Mouse (Mus musculus) forebrain, embryonic 16.5 days (tissue): Measurements from ENCODE around the gene Metrn. TPM values are rescaled to one million over a fixed set of nuclear protein-coding genes. Genes with fewer than 3 reads are reported as not detected.

Experiments used
- ATAC-seq: fragments of 200-750 bp; cut with Nextera tagmentation; 2 replicates; pipeline ENCODE4 v1.8.0; 2017; ENCODE audit warnings: mild to moderate bottlenecking, moderate library complexity
- H3K27ac ChIP-seq: fragments of 300-500 bp; sonication (generic); 2 replicates; pipeline ENCODE4 v1.5.1; 2014; ENCODE audit warnings: low read length, control low read depth
- H3K27me3 ChIP-seq: fragments of 300-500 bp; sonication (generic); replicated peaks from 2 replicates; pipeline ENCODE4 v1.6.1; 2014; ENCODE audit warnings: low read length; ENCODE audit not compliant: control insufficient read depth, insufficient read depth
- H3K36me3 ChIP-seq: fragments of 300-500 bp; sonication (generic); 2 replicates; pipeline ENCODE4 v1.6.1; 2014; ENCODE audit not compliant: control insufficient read depth, insufficient read depth
- H3K4me1 ChIP-seq: fragments of 300-500 bp; sonication (generic); replicated peaks from 2 replicates; pipeline ENCODE4 v1.6.1; 2014; ENCODE audit warnings: low read length; ENCODE audit not compliant: control insufficient read depth, insufficient read depth
- H3K4me2 ChIP-seq: fragments of 300-500 bp; sonication (generic); 2 replicates; pipeline ENCODE4 v1.6.1; 2014; ENCODE audit warnings: mild to moderate bottlenecking, low read length, control low read depth
- H3K4me3 ChIP-seq: fragments of 300-500 bp; sonication (generic); replicated peaks from 2 replicates; pipeline ENCODE4 v1.5.1; 2014; ENCODE audit warnings: mild to moderate bottlenecking, low read length, control low read depth
- H3K9ac ChIP-seq: fragments of 300-500 bp; sonication (generic); replicated peaks from 2 replicates; pipeline ENCODE4 v1.6.1; 2014; ENCODE audit warnings: low read depth, low read length, control low read depth
- H3K9me3 ChIP-seq: fragments of 300-500 bp; sonication (generic); 2 replicates; pipeline ENCODE4 v1.6.1; 2016; ENCODE audit warnings: low read length; ENCODE audit not compliant: control insufficient read depth
- WGBS: fragments of 180-500 bp; shearing (Covaris S2); extraction: QIAGEN DNeasy Blood & Tissue Kit; methylation state at CpG from one replicate; pipeline ENCODE4 v1.1.7; 2014; 5-methylcytosine and 5-hydroxymethylcytosine counted together
- polyA plus RNA-seq: library from polyadenylated mRNA; unstranded; fragments of >200 nt; fragmentation: Nextera tagmentation; extraction: Ambion mirVana; gene quantifications from 2 replicates; pipeline ENCODE4 v1.2.1, GENCODE M21; 2015

The Metrn gene
- polyA plus RNA-seq, 1 experiment from 2014 or later, result 34.0 TPM

- H3K36me3 ChIP-seq, result peaks cover 20% of the 10 kb centered on the region
- ATAC-seq, result no peak
- H3K9ac ChIP-seq, result no peak overlapping the region
- H3K27me3 ChIP-seq, result no peaks in the 10 kb centered on the region
- no peak overlapping the region for H3K4me3 ChIP-seq
- H3K9me3 ChIP-seq, result no peaks in the 10 kb centered on the region
- H3K4me2 ChIP-seq, result no peak overlapping the region
- peaks cover 73% of the 10 kb centered on the region for H3K4me1 ChIP-seq
- WGBS, result 93% methylated on average over 13 of the region's 13 CpGs
- H3K27ac ChIP-seq, result no peak overlapping the region
Observed at GRCm38 (mm10) chr17:25827011-25827410, 30.1 kb upstream of the Metrn start.

DNA sequence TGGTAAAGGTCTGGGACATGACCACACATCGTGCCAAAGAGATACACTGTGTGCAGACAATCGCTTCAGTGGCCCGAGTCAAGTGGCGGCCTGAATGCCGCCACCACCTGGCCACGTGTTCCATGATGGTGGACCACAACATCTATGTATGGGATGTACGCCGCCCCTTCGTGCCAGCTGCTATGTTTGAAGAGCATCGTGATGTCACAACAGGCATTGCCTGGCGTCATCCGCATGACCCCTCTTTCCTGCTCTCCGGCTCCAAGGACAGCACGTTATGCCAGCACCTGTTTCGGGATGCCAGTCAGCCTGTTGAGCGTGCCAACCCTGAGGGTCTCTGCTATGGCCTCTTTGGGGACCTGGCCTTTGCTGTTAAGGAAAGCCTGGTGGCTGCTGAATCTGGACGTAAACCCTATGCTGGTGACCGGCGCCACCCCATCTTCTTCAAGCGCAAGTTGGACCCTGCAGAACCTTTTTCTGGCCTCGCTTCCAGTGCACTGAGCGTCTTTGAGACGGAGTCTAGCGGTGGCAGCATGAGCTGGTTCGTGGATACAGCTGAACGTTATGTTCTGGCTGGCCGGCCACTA lies 29.1 kb upstream of the Metrn start:
- H3K9ac ChIP-seq, result no peak overlapping the region
- H3K4me3 ChIP-seq, result no peak overlapping the region
- no peak overlapping the region for H3K4me2 ChIP-seq
- H3K27ac ChIP-seq, result no peak overlapping the region
- peaks cover 64% of the 10 kb centered on the region for H3K4me1 ChIP-seq
- 93% methylated on average over 27 of the region's 27 CpGs for WGBS
- no peaks in the 10 kb centered on the region for H3K9me3 ChIP-seq
- peaks cover 16% of the 10 kb centered on the region for H3K36me3 ChIP-seq
- ATAC-seq, result no peak
- H3K27me3 ChIP-seq, result no peaks in the 10 kb centered on the region

GRCm38 (mm10) chr17:25825311-25825710 lies 28.4 kb upstream of the Metrn start:
- 0 out of 2 replicates have a peak, but pooled peaks cover 1% of the 10 kb centered on the region for H3K27me3 ChIP-seq
- H3K27ac ChIP-seq, result no peak overlapping the region
- ATAC-seq, result no peak
- no peaks in the 10 kb centered on the region for H3K9me3 ChIP-seq
- peaks cover 10% of the 10 kb centered on the region; the same call in 1 of the 2 replicates for H3K36me3 ChIP-seq
- H3K4me1 ChIP-seq, result peaks cover 57% of the 10 kb centered on the region
- H3K9ac ChIP-seq, result no peak overlapping the region
- WGBS, result 92% methylated on average over 6 of the region's 6 CpGs
- no peak overlapping the region for H3K4me2 ChIP-seq
- H3K4me3 ChIP-seq, result no peak overlapping the region

GRCm38 (mm10) chr17:25824362-25825142 lies 27.6 kb upstream of the Metrn start:
- H3K4me1 ChIP-seq, result peaks cover 50% of the 10 kb centered on the region

GRCm38 (mm10) chr17:25823452-25823851 lies 26.5 kb upstream of the Metrn start, which contains the start of gene Wdr24:
Gene Wdr24 (plus strand): TSS chr17:25823627.
- peak within 1 kb of the TSS; percentile 77 for H3K9ac ChIP-seq
- peak within 1 kb of the TSS; percentile 99 for H3K4me2 ChIP-seq
- peak within 1 kb of the TSS; percentile 72 for H3K4me3 ChIP-seq
- H3K27me3 ChIP-seq, result peaks cover 13% of the 10 kb centered on the region; the same call in 1 of the 2 replicates
- 0% methylated on average over 18 of the region's 18 CpGs for WGBS
- peaks cover 46% of the 10 kb centered on the region for H3K4me1 ChIP-seq
- peaks cover 13% of the 10 kb centered on the region; the same call in 1 of the 2 replicates for H3K36me3 ChIP-seq
- peak; percentile 87 for ATAC-seq
- no peaks in the 10 kb centered on the region for H3K9me3 ChIP-seq
- H3K27ac ChIP-seq, result peak within 1 kb of the TSS; percentile 67

More at GRCm38 (mm10) chr17:25824362-25825142, 27.6 kb upstream of the Metrn start:
- Histone ChIP-seq H3K4me3 (peak overlapping the region; percentile 72), H3K36me3 (peaks cover 12% of the 10 kb centered on the region; the same call in 1 of the 2 replicates), H3K27ac (no peak overlapping the region), H3K27me3 (peaks cover 7% of the 10 kb centered on the region; the same call in 1 of the 2 replicates), H3K4me2 (peak overlapping the region; percentile 99), H3K9ac (peak overlapping the region; percentile 77; the same call in 1 of the 2 replicates), H3K9me3 (no peaks in the 10 kb centered on the region)
- ATAC-seq, result no peak
- WGBS, result 83% methylated on average over 17 of the region's 17 CpGs

GRCm38 (mm10) chr17:25818851-25819780 lies 22.2 kb upstream of the Metrn start:
- ATAC-seq, result no peak
- H3K4me2 ChIP-seq, result no peak overlapping the region
- WGBS, result 10% methylated on average over 46 of the region's 46 CpGs
- no peaks in the 10 kb centered on the region for H3K9me3 ChIP-seq
- H3K9ac ChIP-seq, result no peak overlapping the region
- no peak overlapping the region for H3K27ac ChIP-seq
- H3K36me3 ChIP-seq, result peaks cover 10% of the 10 kb centered on the region
- peaks cover 5% of the 10 kb centered on the region for H3K4me1 ChIP-seq
- H3K27me3 ChIP-seq, result peaks cover 21% of the 10 kb centered on the region; the same call in 1 of the 2 replicates
- H3K4me3 ChIP-seq, result no peak overlapping the region

DNA sequence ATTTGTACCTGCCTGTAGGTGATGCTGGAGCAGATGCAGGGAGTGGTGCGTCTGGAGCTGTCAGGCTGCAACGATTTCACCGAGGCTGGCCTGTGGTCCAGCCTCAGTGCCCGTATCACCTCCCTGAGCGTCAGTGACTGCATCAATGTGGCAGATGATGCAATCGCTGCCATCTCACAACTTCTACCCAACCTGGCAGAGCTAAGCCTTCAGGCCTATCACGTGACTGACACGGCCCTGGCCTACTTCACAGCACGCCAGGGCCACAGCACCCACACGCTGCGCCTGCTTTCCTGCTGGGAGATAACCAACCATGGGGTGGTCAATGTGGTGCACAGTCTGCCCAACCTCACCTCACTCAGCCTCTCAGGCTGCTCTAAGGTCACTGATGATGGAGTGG lies 20.7 kb upstream of the Metrn start:
- Histone ChIP-seq H3K4me3 (no peak overlapping the region), H3K36me3 (peaks cover 10% of the 10 kb centered on the region), H3K27me3 (peaks cover 21% of the 10 kb centered on the region; the same call in 1 of the 2 replicates), H3K9ac (no peak overlapping the region), H3K9me3 (no peaks in the 10 kb centered on the region), H3K4me1 (peaks cover 11% of the 10 kb centered on the region), H3K4me2 (no peak overlapping the region), H3K27ac (no peak overlapping the region)
- ATAC-seq, result no peak
- 86% methylated on average over 11 of the region's 11 CpGs for WGBS

DNA sequence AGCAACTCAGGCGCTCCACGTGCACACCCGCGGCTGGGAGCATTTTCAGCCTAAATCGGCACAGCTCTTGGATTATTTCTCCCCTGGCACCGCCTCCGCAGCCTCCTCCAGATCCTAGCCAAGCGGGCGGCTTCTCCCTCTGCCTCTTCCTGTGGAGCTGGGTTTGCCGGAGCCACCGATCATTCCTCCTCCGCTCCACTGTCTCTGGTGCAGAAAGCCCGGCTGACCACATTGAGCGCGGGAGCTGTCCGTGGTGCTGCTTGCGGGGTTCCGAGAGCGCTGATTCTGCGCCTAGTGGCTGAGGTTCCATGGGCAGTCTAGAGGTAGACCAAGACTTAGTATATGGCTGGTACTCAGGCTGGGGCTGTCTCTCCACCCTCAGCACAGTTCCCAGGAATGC lies 16.5 kb upstream of the Metrn start:
- Histone ChIP-seq H3K4me1 (peaks cover 27% of the 10 kb centered on the region), H3K27ac (peak overlapping the region; percentile 18; the same call in 1 of the 2 replicates), H3K4me2 (peak overlapping the region; percentile 42), H3K27me3 (peaks cover 9% of the 10 kb centered on the region; the same call in 1 of the 2 replicates), H3K36me3 (peaks cover 3% of the 10 kb centered on the region), H3K9ac (peak overlapping the region; percentile 9; the same call in 1 of the 2 replicates), H3K9me3 (no peaks in the 10 kb centered on the region), H3K4me3 (peak overlapping the region; percentile 25)
- ATAC-seq, result no peak
- WGBS, result 2% methylated on average over 20 of the region's 20 CpGs
